Comparison of ENCODE assay signal across 8 mouse cellular contexts in genomic region chr14:7773714-7774389, GRCm38 (mm10). TPM values are rescaled to one million over a fixed set of nuclear protein-coding genes. Genes with fewer than 3 reads are reported as not detected.
DNase-seq lines count a peak whose midpoint lies in the region; ATAC-seq and TF ChIP-seq lines count a peak whose summit lies in the region.

No protein-coding gene starts in this region.

- TF ChIP-seq POLR2A in bone marrow macrophage, adult 2 months (IDR thresholded peaks at IDR 0.05; ENCODE audit: borderline replicate concordance, low read depth, low read length) = no peak

- no peaks in the 10 kb centered on the region for H3K27me3 ChIP-seq in hindbrain, embryonic 13.5 days

- peaks cover 18% of the 10 kb centered on the region for H3K4me1 ChIP-seq in bone marrow macrophage, adult 2 months (ENCODE audit: control insufficient read depth, insufficient read depth, low read length)
- no peaks in the 10 kb centered on the region for H3K4me1 ChIP-seq in hindbrain, embryonic 13.5 days (replicated peaks)

- H3K4me2 ChIP-seq in hindbrain, embryonic 13.5 days = peak overlapping the region; percentile 52

- 43% methylated on average over 24 of the region's 24 CpGs for WGBS in hindbrain, embryonic 13.5 days

- DNase-seq in CD4-positive, CD25-positive, alpha-beta regulatory T cell, adult 2 months (ENCODE audit: low read depth, low spot score) = peak; percentile 95
- peak; percentile 29 for DNase-seq in gastrocnemius, adult 18-20 months (ENCODE audit: low spot score)
- peak; percentile 7 to 16 for DNase-seq in layer of hippocampus, postnatal 14 days (ENCODE audit: low spot score in 2 of 2)
- DNase-seq in lung, postnatal 10 days = peak; percentile 69
- peak; percentile 21 for DNase-seq in ovary, postnatal 14 days (ENCODE audit: low spot score)
- peak; percentile 83 for DNase-seq in thymus, postnatal 14 days

- peak overlapping the region; percentile 94 for H3K27ac ChIP-seq in bone marrow macrophage, adult 2 months (ENCODE audit: insufficient read depth, low read depth, low read length)
- H3K27ac ChIP-seq in hindbrain, embryonic 13.5 days = peak overlapping the region; percentile 76

- no peaks in the 10 kb centered on the region for H3K36me3 ChIP-seq in hindbrain, embryonic 13.5 days

- TF ChIP-seq CTCF in bone marrow macrophage, adult 2 months (IDR thresholded peaks at IDR 0.05; ENCODE audit: low read depth, low read length) = no peak

- peak; percentile 89 for ATAC-seq in hindbrain, embryonic 13.5 days (ENCODE audit: low FRiP score)

- H3K9ac ChIP-seq in hindbrain, embryonic 13.5 days = peak overlapping the region; percentile 53

- H3K4me3 ChIP-seq in bone marrow macrophage, adult 2 months (ENCODE audit: insufficient read depth, low read length) = peak overlapping the region; percentile 32
- peak overlapping the region; percentile 40 for H3K4me3 ChIP-seq in hindbrain, embryonic 13.5 days

- H3K9me3 ChIP-seq in hindbrain, embryonic 13.5 days = no peaks in the 10 kb centered on the region

RNA-seq across cellular contexts. Expression of gene Gm26661, which starts 17.5 kb away (rescaled TPM):
- polyA plus RNA-seq in bone marrow macrophage, adult 2 months (2012; ENCODE audit: insufficient read depth, insufficient read length, missing spikeins) = not detected in 2 replicates
- total RNA-seq in gastrocnemius, adult 18-20 months (2021) = not detected
- polyA plus RNA-seq in hindbrain, embryonic 13.5 days (2015; fragmentation: Nextera tagmentation; extraction: Ambion mirVana) = not detected in 2 replicates
- total RNA-seq in layer of hippocampus, postnatal 14 days (2021) = not detected

RNA-seq across cellular contexts. Expression of gene Flnb, which starts 43.9 kb away (rescaled TPM):
- 4.8 and 6.5 TPM in 2 replicates for polyA plus RNA-seq in bone marrow macrophage, adult 2 months (2012; ENCODE audit: insufficient read depth, insufficient read length, missing spikeins)
- total RNA-seq in gastrocnemius, adult 18-20 months (2021) = 10 to 100 TPM in 1 of 2 experiments, 1 to 10 TPM in 1; 6.2 to 10.5 TPM
- polyA plus RNA-seq in hindbrain, embryonic 13.5 days (2015; fragmentation: Nextera tagmentation; extraction: Ambion mirVana) = 6.5 and 7.4 TPM in 2 replicates
- 10 to 100 TPM; 35.7 to 78.7 TPM for total RNA-seq in layer of hippocampus, postnatal 14 days (2021)

Comparison
In these comparisons a context has a peak if more than half of its experiments do, and no peak if none do; other contexts are left out.
1. Peak in every context shown above with its lines: DNase-seq, ATAC-seq, H3K4me3 ChIP-seq and H3K27ac ChIP-seq.
2. DNase-seq: peak in every context shown above with its lines; median percentile 95 in CD4-positive, CD25-positive, alpha-beta regulatory T cell, adult 2 months; 83 in thymus, postnatal 14 days; 69 in lung, postnatal 10 days; 29 in gastrocnemius, adult 18-20 months; 21 in ovary, postnatal 14 days; 12 in layer of hippocampus, postnatal 14 days.